Mouse (Mus musculus): ENCODE data around the gene Rdh16f2. TPM values are rescaled to one million over a fixed set of nuclear protein-coding genes. Genes with fewer than 3 reads are reported as not detected.
"Not testable (repeated sequence)": the region's sequence is repeated elsewhere in the genome, so short reads cannot be mapped to it uniquely, and the experiment has no call there.

Rdh16f2 gene
- not detected in 2 replicates for polyA plus RNA-seq (2012; ENCODE audit: insufficient read depth, insufficient read length, low replicate concordance, missing spikeins)

- H3K27ac ChIP-seq (ENCODE audit: insufficient read depth, low read depth, low read length) = no peak within 1 kb of the TSS
- TF ChIP-seq POLR2A (IDR thresholded peaks at IDR 0.05; ENCODE audit: insufficient read depth, low read depth, low read length) (no peak), CTCF (IDR thresholded peaks at IDR 0.05; ENCODE audit: insufficient read depth, low read depth, low read length) (no peak)
- no peaks in the 10 kb centered on the region for H3K4me1 ChIP-seq (ENCODE audit: control insufficient read depth, insufficient read depth, low read length)
- H3K4me3 ChIP-seq (ENCODE audit: insufficient read depth, low read depth, low read length) = no peak within 1 kb of the TSS
- 89% methylated on average over 3 of the region's 3 CpGs for WGBS
These were observed at the start of gene Rdh16f2 for GRCm38 (mm10) chr10:127866232-127866631. Gene Rdh16f2, plus strand, starts transcription at chr10:127866474.

GRCm38 (mm10) chr10:127817268-127817910, 48.9 kb upstream of the Rdh16f2 start:
- H3K4me3 ChIP-seq (ENCODE audit: insufficient read depth, low read depth, low read length); H3K27ac ChIP-seq (ENCODE audit: insufficient read depth, low read depth, low read length); H3K4me1 ChIP-seq (ENCODE audit: control insufficient read depth, insufficient read depth, low read length): not testable (repeated sequence)
- 82% methylated on average over 4 of the region's 4 CpGs for whole genome bisulfite sequencing

GRCm38 (mm10) chr10:127821806-127822205, 44.5 kb upstream of the Rdh16f2 start:
- H3K4me1 ChIP-seq (ENCODE audit: control insufficient read depth, insufficient read depth, low read length) = not testable (repeated sequence)
- WGBS = 88% methylated on average over 2 of the region's 2 CpGs

GRCm38 (mm10) chr10:127825386-127825785, 40.9 kb upstream of the Rdh16f2 start:
- no peak overlapping the region for H3K27ac ChIP-seq (ENCODE audit: insufficient read depth, low read depth, low read length)
- TF ChIP-seq CTCF (IDR thresholded peaks at IDR 0.05; ENCODE audit: insufficient read depth, low read depth, low read length) (no peak), POLR2A (IDR thresholded peaks at IDR 0.05; ENCODE audit: insufficient read depth, low read depth, low read length) (no peak)
- no peaks in the 10 kb centered on the region for H3K4me1 ChIP-seq (ENCODE audit: control insufficient read depth, insufficient read depth, low read length)
- H3K4me3 ChIP-seq (ENCODE audit: insufficient read depth, low read depth, low read length) = no peak overlapping the region
- WGBS = 83% methylated on average over 6 of the region's 6 CpGs

More at GRCm38 (mm10) chr10:127821806-127822205, 44.5 kb upstream of the Rdh16f2 start:
- not testable (repeated sequence) for H3K4me3 ChIP-seq (ENCODE audit: insufficient read depth, low read depth, low read length); H3K27ac ChIP-seq (ENCODE audit: insufficient read depth, low read depth, low read length)

- Histone ChIP-seq H3K4me3 (ENCODE audit: insufficient read depth, low read depth, low read length) (no peak overlapping the region), H3K27ac (ENCODE audit: insufficient read depth, low read depth, low read length) (no peak overlapping the region), H3K4me1 (ENCODE audit: control insufficient read depth, insufficient read depth, low read length) (no peaks in the 10 kb centered on the region)
- TF ChIP-seq POLR2A (IDR thresholded peaks at IDR 0.05; ENCODE audit: insufficient read depth, low read depth, low read length) (no peak), CTCF (IDR thresholded peaks at IDR 0.05; ENCODE audit: insufficient read depth, low read depth, low read length) (no peak)
- 57% methylated on average over 3 of the region's 3 CpGs for WGBS
These were observed 37.2 kb upstream of the Rdh16f2 start for GRCm38 (mm10) chr10:127829121-127829520.

GRCm38 (mm10) chr10:127834186-127834585, 32.1 kb upstream of the Rdh16f2 start:
- not testable (repeated sequence) for H3K4me3 ChIP-seq (ENCODE audit: insufficient read depth, low read depth, low read length); H3K4me1 ChIP-seq (ENCODE audit: control insufficient read depth, insufficient read depth, low read length); H3K27ac ChIP-seq (ENCODE audit: insufficient read depth, low read depth, low read length)
- WGBS = 98% methylated on average over 1 of the region's 1 CpGs

GRCm38 (mm10) chr10:127835292-127835691, 31.0 kb upstream of the Rdh16f2 start:
- 86% methylated on average over 5 of the region's 5 CpGs for WGBS

GRCm38 (mm10) chr10:127837793-127838192, 28.5 kb upstream of the Rdh16f2 start:
- H3K4me1 ChIP-seq (ENCODE audit: control insufficient read depth, insufficient read depth, low read length); H3K27ac ChIP-seq (ENCODE audit: insufficient read depth, low read depth, low read length); H3K4me3 ChIP-seq (ENCODE audit: insufficient read depth, low read depth, low read length): not testable (repeated sequence)
- 97% methylated on average over 5 of the region's 5 CpGs for WGBS

More at GRCm38 (mm10) chr10:127835292-127835691, 31.0 kb upstream of the Rdh16f2 start:
- Histone ChIP-seq H3K4me1 (ENCODE audit: control insufficient read depth, insufficient read depth, low read length) (no peaks in the 10 kb centered on the region), H3K4me3 (ENCODE audit: insufficient read depth, low read depth, low read length) (no peak overlapping the region), H3K27ac (ENCODE audit: insufficient read depth, low read depth, low read length) (no peak overlapping the region)
- no peak for TF ChIP-seq POLR2A (IDR thresholded peaks at IDR 0.05; ENCODE audit: insufficient read depth, low read depth, low read length)
- TF ChIP-seq CTCF (IDR thresholded peaks at IDR 0.05; ENCODE audit: insufficient read depth, low read depth, low read length) = no peak

GRCm38 (mm10) chr10:127838539-127838938, 27.7 kb upstream of the Rdh16f2 start:
- no peaks in the 10 kb centered on the region for H3K4me1 ChIP-seq (ENCODE audit: control insufficient read depth, insufficient read depth, low read length)
- TF ChIP-seq POLR2A (IDR thresholded peaks at IDR 0.05; ENCODE audit: insufficient read depth, low read depth, low read length) (no peak), CTCF (IDR thresholded peaks at IDR 0.05; ENCODE audit: insufficient read depth, low read depth, low read length) (no peak)
- no peak overlapping the region for H3K27ac ChIP-seq (ENCODE audit: insufficient read depth, low read depth, low read length)
- WGBS = 80% methylated on average over 2 of the region's 2 CpGs
- no peak overlapping the region for H3K4me3 ChIP-seq (ENCODE audit: insufficient read depth, low read depth, low read length)

GRCm38 (mm10) chr10:127840776-127841175, 25.5 kb upstream of the Rdh16f2 start:
- H3K27ac ChIP-seq (ENCODE audit: insufficient read depth, low read depth, low read length) = no peak overlapping the region
- H3K4me3 ChIP-seq (ENCODE audit: insufficient read depth, low read depth, low read length) = no peak overlapping the region
- no peaks in the 10 kb centered on the region for H3K4me1 ChIP-seq (ENCODE audit: control insufficient read depth, insufficient read depth, low read length)
- 65% methylated on average over 2 of the region's 2 CpGs for WGBS
- TF ChIP-seq CTCF (IDR thresholded peaks at IDR 0.05; ENCODE audit: insufficient read depth, low read depth, low read length) = no peak
- no peak for TF ChIP-seq POLR2A (IDR thresholded peaks at IDR 0.05; ENCODE audit: insufficient read depth, low read depth, low read length)

- not testable (repeated sequence) for H3K27ac ChIP-seq (ENCODE audit: insufficient read depth, low read depth, low read length)
These were observed 20.3 kb upstream of the Rdh16f2 start for GRCm38 (mm10) chr10:127845945-127846344.

More at GRCm38 (mm10) chr10:127845945-127846344, 20.3 kb upstream of the Rdh16f2 start:
- WGBS = 93% methylated on average over 5 of the region's 5 CpGs
- H3K4me1 ChIP-seq (ENCODE audit: control insufficient read depth, insufficient read depth, low read length); H3K4me3 ChIP-seq (ENCODE audit: insufficient read depth, low read depth, low read length): not testable (repeated sequence)
